Comparison of ENCODE assay signal across 8 mouse cellular contexts in the genomic region with DNA sequence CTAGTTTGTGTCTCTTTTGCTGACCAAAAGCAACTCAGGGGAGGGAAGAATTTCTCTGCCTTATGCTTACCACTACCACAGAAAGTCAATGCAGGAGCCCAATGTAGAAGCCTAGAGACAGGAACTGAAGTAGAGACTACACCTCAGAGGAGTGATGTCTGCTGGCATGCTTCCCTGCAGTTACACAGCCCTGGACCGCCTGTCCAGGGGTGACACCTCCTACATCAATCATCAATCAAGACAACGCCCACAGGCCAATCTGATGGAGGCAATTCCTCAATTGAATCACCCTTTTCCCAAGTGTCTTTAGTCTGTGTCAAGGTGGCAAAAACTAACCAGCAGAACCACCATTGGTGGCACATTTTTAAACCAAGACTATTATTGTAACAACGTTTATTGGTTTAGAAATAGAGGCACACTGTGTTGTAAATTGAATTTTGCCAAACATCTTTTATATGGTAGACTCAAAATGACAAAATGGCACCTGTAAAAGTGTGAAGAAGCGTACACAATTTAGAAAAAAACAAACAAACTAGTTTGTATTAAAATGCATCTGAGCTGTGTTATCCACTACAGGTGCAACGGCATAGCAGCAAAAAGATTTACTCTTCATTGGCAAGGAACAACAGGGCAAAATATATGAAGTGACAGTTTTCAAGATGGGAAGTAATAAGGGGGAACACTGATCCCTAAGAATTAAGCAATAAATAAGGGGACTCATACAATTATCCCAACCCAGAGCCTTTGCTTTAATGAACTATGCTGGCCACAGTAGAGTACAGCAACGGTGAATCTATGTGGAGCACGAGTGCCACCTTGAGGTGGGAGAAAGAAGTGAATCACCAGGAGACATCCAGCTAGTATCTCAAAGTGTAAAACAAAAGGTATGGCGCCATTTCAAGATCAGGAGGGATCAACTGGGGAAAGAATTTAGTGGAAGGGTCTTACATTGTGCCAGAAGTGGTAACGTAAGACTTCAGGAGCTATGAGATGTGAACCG. TPM values are rescaled to one million over a fixed set of nuclear protein-coding genes. Genes with fewer than 3 reads are reported as not detected.
DNase-seq lines count a peak whose midpoint lies in the region; ATAC-seq and TF ChIP-seq lines count a peak whose summit lies in the region.

No protein-coding gene starts in this region.

- peak; percentile 49; the same call in 1 of the 2 replicates for TF ChIP-seq CTCF in spleen, adult 2 months (IDR thresholded peaks at IDR 0.05; ENCODE audit: extremely low read depth, insufficient read depth, insufficient read length, insufficient replicate concordance)

- H3K36me3 ChIP-seq in heart, embryonic 12.5 days, result no peaks in the 10 kb centered on the region
- H3K36me3 ChIP-seq in intestine, embryonic 15.5 days, result no peaks in the 10 kb centered on the region
- H3K36me3 ChIP-seq in midbrain, embryonic 13.5 days, result no peaks in the 10 kb centered on the region
- H3K36me3 ChIP-seq in spleen, adult 2 months (ENCODE audit: control insufficient read depth, insufficient read depth, low read length), result no peaks in the 10 kb centered on the region

- H3K9ac ChIP-seq in heart, embryonic 12.5 days, result no peak overlapping the region
- H3K9ac ChIP-seq in intestine, embryonic 15.5 days, result no peak overlapping the region
- H3K9ac ChIP-seq in midbrain, embryonic 13.5 days (replicated peaks), result no peak overlapping the region

- H3K4me1 ChIP-seq in heart, embryonic 12.5 days (replicated peaks), result no peaks in the 10 kb centered on the region
- H3K4me1 ChIP-seq in intestine, embryonic 15.5 days (replicated peaks), result no peaks in the 10 kb centered on the region
- H3K4me1 ChIP-seq in midbrain, embryonic 13.5 days (replicated peaks), result no peaks in the 10 kb centered on the region
- no peaks in the 10 kb centered on the region for H3K4me1 ChIP-seq in spleen, adult 2 months (ENCODE audit: control insufficient read depth, insufficient read depth, insufficient read length)

- TF ChIP-seq POLR2A in spleen, adult 2 months (IDR thresholded peaks at IDR 0.05; ENCODE audit: low read depth, low read length), result no peak

- peak; percentile 92 for DNase-seq in heart, adult 11 months
- DNase-seq in cerebellum, adult 9-10 months, result peak; percentile 64
- DNase-seq in frontal cortex, postnatal 14 days (ENCODE audit: low spot score in 2 of 2), result peak; percentile 32 to 70
- peak; percentile 71 to 82 for DNase-seq in left cerebral cortex, postnatal 14 days (ENCODE audit: low spot score in 2 of 2)
- DNase-seq in spleen, adult 2 months (ENCODE audit: low read depth in 1 of 2, low spot score in 2 of 2), result peak; percentile 25 to 66

- H3K9me3 ChIP-seq in heart, embryonic 12.5 days (replicated peaks), result peaks cover 8% of the 10 kb centered on the region
- no peaks in the 10 kb centered on the region for H3K9me3 ChIP-seq in intestine, embryonic 15.5 days
- H3K9me3 ChIP-seq in midbrain, embryonic 13.5 days, result peaks cover 13% of the 10 kb centered on the region

- no peak overlapping the region for H3K4me3 ChIP-seq in heart, embryonic 12.5 days
- H3K4me3 ChIP-seq in intestine, embryonic 15.5 days (replicated peaks), result no peak overlapping the region
- H3K4me3 ChIP-seq in midbrain, embryonic 13.5 days (replicated peaks), result no peak overlapping the region
- H3K4me3 ChIP-seq in spleen, adult 2 months (ENCODE audit: extremely low read depth, insufficient read depth, insufficient read length), result no peak overlapping the region

- H3K27ac ChIP-seq in heart, embryonic 12.5 days (ENCODE audit: poor library complexity, severe bottlenecking), result no peak overlapping the region
- no peak overlapping the region for H3K27ac ChIP-seq in intestine, embryonic 15.5 days
- H3K27ac ChIP-seq in midbrain, embryonic 13.5 days, result no peak overlapping the region
- no peak overlapping the region for H3K27ac ChIP-seq in spleen, adult 2 months (ENCODE audit: insufficient read depth, low read length)

- H3K4me2 ChIP-seq in heart, embryonic 12.5 days, result no peak overlapping the region
- H3K4me2 ChIP-seq in intestine, embryonic 15.5 days (replicated peaks), result no peak overlapping the region
- no peak overlapping the region for H3K4me2 ChIP-seq in midbrain, embryonic 13.5 days (replicated peaks)

- intact Hi-C loops in left cerebral cortex, postnatal 14 days (cut with DNase I), result loop anchor here (5.0 to 10.0 kb wide), 4 partner anchors 1269 to 1729 kb away; a partner anchor contains a TSS

- no peaks in the 10 kb centered on the region for H3K27me3 ChIP-seq in heart, embryonic 12.5 days (replicated peaks)
- H3K27me3 ChIP-seq in intestine, embryonic 15.5 days (replicated peaks), result no peaks in the 10 kb centered on the region
- H3K27me3 ChIP-seq in midbrain, embryonic 13.5 days, result no peaks in the 10 kb centered on the region
- no peaks in the 10 kb centered on the region for H3K27me3 ChIP-seq in spleen, adult 2 months (ENCODE audit: control insufficient read depth, insufficient read depth, low read length)

- no peak for ATAC-seq in heart, embryonic 12.5 days (ENCODE audit: insufficient number of reproducible peaks, low FRiP score)
- ATAC-seq in intestine, embryonic 15.5 days, result peak; percentile 63; the same call in 1 of the 2 replicates
- ATAC-seq in midbrain, embryonic 13.5 days, result peak; percentile 74

- WGBS in heart, embryonic 12.5 days, result 42% methylated on average over 10 of the region's 10 CpGs
- WGBS in intestine, embryonic 15.5 days, result 47% methylated on average over 10 of the region's 10 CpGs
- 51% methylated on average over 10 of the region's 10 CpGs for WGBS in midbrain, embryonic 13.5 days
- 54% methylated on average over 10 of the region's 10 CpGs for WGBS in spleen, adult 2 months

RNA-seq across cellular contexts. Expression of a gene that starts 29.8 kb away (rescaled TPM):
- 45.7 and 46.3 TPM in 2 replicates for polyA plus RNA-seq in heart, embryonic 12.5 days (2016; fragmentation: Nextera tagmentation; extraction: Ambion mirVana)
- polyA plus RNA-seq in intestine, embryonic 15.5 days (2015; fragmentation: Nextera tagmentation; extraction: Ambion mirVana), result 61.1 and 63.7 TPM in 2 replicates
- 10 to 100 TPM; 34.3 to 37.9 TPM for total RNA-seq in left cerebral cortex, postnatal 14 days (2021)
- polyA plus RNA-seq in midbrain, embryonic 13.5 days (2015; fragmentation: Nextera tagmentation; extraction: Ambion mirVana), result 80.6 and 82.0 TPM in 2 replicates
- polyA plus RNA-seq in spleen, adult 2 months (2012; rRNA removed), result 7.6 and 8.1 TPM in 2 replicates
